Mouse (Mus musculus) intestine, embryonic 16.5 days (tissue): ENCODE measurements around the gene Stom. TPM values are rescaled to one million over a fixed set of nuclear protein-coding genes. Genes with fewer than 3 reads are reported as not detected.
A peak's percentile ranks its signal among the peaks of the same experiment; 100 is the strongest.

ENCODE experiments used
- ATAC-seq: fragments of 200-750 bp; cut with Nextera tagmentation; 2 replicates; pipeline ENCODE4 v1.8.0; 2017; ENCODE audit warnings: moderate TSS enrichment, moderate library complexity
- H3K27ac ChIP-seq: fragments of 300-500 bp; sonication (generic); 2 replicates; pipeline ENCODE4 v1.5.1; 2014; ENCODE audit warnings: mild to moderate bottlenecking, low read length
- H3K27me3 ChIP-seq: fragments of 300-500 bp; sonication (generic); replicated peaks from 2 replicates; pipeline ENCODE4 v1.6.1; 2014; ENCODE audit warnings: low read length, control low read depth, mixed read lengths; ENCODE audit not compliant: control insufficient read depth, insufficient read depth
- H3K36me3 ChIP-seq: fragments of 300-500 bp; sonication (generic); 2 replicates; pipeline ENCODE4 v1.6.1; 2014; ENCODE audit warnings: low read length, control low read depth; ENCODE audit not compliant: control insufficient read depth, insufficient read depth
- H3K4me1 ChIP-seq: fragments of 300-500 bp; sonication (generic); 2 replicates; pipeline ENCODE4 v1.6.1; 2014; ENCODE audit warnings: low read length, control low read depth, mixed read lengths; ENCODE audit not compliant: control insufficient read depth, insufficient read depth
- H3K4me2 ChIP-seq: fragments of 300-500 bp; sonication (generic); 2 replicates; pipeline ENCODE4 v1.6.1; 2014; ENCODE audit warnings: low read depth, low read length, control low read depth
- H3K4me3 ChIP-seq: fragments of 300-500 bp; sonication (generic); 2 replicates; pipeline ENCODE4 v1.5.1; 2014; ENCODE audit warnings: mild to moderate bottlenecking, low read length
- H3K9ac ChIP-seq: fragments of 300-500 bp; sonication (generic); 2 replicates; pipeline ENCODE4 v1.6.1; 2014; ENCODE audit warnings: low read depth, low read length
- H3K9me3 ChIP-seq: fragments of 300-500 bp; sonication (generic); 2 replicates; pipeline ENCODE4 v1.6.1; 2016; ENCODE audit warnings: low read length, control low read depth; ENCODE audit not compliant: control insufficient read depth
- WGBS: fragments of 180-500 bp; shearing (Covaris S2); extraction: QIAGEN DNeasy Blood & Tissue Kit; methylation state at CpG from one replicate; pipeline ENCODE4 v1.1.7; 2014; 5-methylcytosine and 5-hydroxymethylcytosine counted together
- polyA plus RNA-seq: library from polyadenylated mRNA; unstranded; fragments of >200 nt; fragmentation: Nextera tagmentation; extraction: Ambion mirVana; gene quantifications from 2 replicates; pipeline ENCODE4 v1.2.1, GENCODE M21; 2015

Gene Stom
- polyA plus RNA-seq, 1 experiment from 2014 or later = 64.7 TPM

DNA sequence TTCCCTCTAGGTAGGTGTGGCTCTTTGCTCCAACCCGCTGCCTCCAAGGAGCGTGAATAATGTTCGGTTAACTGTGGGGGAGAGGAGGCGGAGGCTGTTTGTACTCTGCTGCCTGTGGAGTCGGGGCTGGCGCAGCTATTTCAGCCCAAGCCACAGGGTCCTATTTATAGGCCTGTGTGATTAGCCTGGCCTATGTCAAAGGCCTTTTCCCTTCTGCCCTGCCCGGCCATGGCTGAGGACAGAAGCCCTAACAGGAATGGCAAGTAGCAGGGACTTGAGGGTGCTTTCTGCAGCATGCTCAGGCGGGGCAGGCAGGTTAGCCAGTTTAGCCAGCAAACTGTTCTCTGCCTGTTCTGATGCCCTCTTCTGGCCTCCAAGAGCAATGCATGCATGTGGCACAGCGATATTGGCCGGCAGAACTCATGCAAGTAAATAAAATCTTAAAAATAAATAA, 66.2 kb downstream of the Stom start:
- H3K9me3 ChIP-seq = no peaks in the 10 kb centered on the region
- H3K27ac ChIP-seq = peak overlapping the region; percentile 67
- H3K4me2 ChIP-seq = 0 out of 2 replicates have a peak overlapping the region, but pooled peaks have one; percentile 19
- no peak overlapping the region for H3K4me3 ChIP-seq
- no peaks in the 10 kb centered on the region for H3K27me3 ChIP-seq
- H3K36me3 ChIP-seq = peaks cover 2% of the 10 kb centered on the region; the same call in 1 of the 2 replicates
- peaks cover 72% of the 10 kb centered on the region for H3K4me1 ChIP-seq
- ATAC-seq = no peak
- WGBS = 17% methylated on average over 10 of the region's 10 CpGs
- H3K9ac ChIP-seq = no peak overlapping the region

DNA sequence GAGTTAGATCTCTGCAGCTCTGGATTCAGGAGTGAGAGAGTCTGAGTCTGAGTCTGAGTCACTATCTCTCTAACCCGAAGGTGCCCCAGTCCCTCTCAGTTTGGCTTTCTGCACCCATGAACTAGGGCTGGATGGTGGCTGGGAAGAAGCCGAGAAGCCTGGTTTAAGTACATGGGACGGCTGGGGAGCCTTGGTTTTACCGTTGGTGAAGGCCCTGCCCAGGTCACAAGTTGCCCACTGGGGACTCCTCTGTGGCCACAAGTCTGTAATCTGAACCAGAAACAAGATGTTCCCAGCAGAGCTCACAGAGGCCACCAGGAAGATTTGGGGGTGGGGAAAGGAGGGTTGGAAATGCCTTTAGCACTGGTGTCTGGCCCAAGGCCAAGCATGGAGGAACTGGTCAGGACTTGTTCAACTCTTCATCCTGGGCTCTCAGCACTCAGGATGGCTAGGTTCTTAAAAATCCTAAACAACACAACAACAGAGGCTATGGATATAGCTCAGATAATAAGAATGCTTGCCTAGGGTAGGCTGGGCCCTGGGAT, 67.0 kb downstream of the Stom start:
- peaks cover 2% of the 10 kb centered on the region; the same call in 1 of the 2 replicates for H3K36me3 ChIP-seq
- no peaks in the 10 kb centered on the region for H3K9me3 ChIP-seq
- WGBS = 77% methylated on average over 4 of the region's 4 CpGs
- H3K4me3 ChIP-seq = no peak overlapping the region
- peaks cover 75% of the 10 kb centered on the region for H3K4me1 ChIP-seq
- no peaks in the 10 kb centered on the region for H3K27me3 ChIP-seq
- H3K4me2 ChIP-seq = no peak overlapping the region
- no peak overlapping the region for H3K9ac ChIP-seq
- H3K27ac ChIP-seq = 0 out of 2 replicates have a peak overlapping the region, but pooled peaks have one; percentile 67
- no peak for ATAC-seq

DNA sequence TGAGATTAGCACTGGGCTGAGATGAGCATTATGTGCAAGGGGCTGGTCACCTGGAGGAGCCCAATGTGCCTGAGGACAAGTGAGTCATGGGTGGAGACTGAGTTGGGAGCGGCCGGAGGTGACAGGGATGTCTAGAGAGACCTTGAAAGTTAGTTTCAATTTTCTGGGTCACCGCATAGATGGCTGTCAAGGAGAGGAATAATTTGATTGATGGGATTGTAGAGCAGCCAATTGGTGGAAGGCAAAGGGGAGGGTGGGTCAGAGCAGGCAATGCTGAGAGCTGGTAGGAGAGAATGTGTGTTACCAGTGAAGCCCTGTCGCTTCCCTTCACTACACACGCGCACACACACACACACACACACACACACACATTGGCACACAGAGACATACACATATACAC, 67.6 kb downstream of the Stom start:
- no peaks in the 10 kb centered on the region for H3K27me3 ChIP-seq
- 0 out of 2 replicates have a peak overlapping the region, but pooled peaks have one; percentile 2 for H3K9ac ChIP-seq
- WGBS = 72% methylated on average over 6 of the region's 6 CpGs
- H3K4me3 ChIP-seq = no peak overlapping the region
- H3K4me2 ChIP-seq = no peak overlapping the region
- H3K36me3 ChIP-seq = peaks cover 2% of the 10 kb centered on the region; the same call in 1 of the 2 replicates
- H3K4me1 ChIP-seq = peaks cover 75% of the 10 kb centered on the region
- ATAC-seq = no peak
- H3K27ac ChIP-seq = 0 out of 2 replicates have a peak overlapping the region, but pooled peaks have one; percentile 6
- no peaks in the 10 kb centered on the region for H3K9me3 ChIP-seq

DNA sequence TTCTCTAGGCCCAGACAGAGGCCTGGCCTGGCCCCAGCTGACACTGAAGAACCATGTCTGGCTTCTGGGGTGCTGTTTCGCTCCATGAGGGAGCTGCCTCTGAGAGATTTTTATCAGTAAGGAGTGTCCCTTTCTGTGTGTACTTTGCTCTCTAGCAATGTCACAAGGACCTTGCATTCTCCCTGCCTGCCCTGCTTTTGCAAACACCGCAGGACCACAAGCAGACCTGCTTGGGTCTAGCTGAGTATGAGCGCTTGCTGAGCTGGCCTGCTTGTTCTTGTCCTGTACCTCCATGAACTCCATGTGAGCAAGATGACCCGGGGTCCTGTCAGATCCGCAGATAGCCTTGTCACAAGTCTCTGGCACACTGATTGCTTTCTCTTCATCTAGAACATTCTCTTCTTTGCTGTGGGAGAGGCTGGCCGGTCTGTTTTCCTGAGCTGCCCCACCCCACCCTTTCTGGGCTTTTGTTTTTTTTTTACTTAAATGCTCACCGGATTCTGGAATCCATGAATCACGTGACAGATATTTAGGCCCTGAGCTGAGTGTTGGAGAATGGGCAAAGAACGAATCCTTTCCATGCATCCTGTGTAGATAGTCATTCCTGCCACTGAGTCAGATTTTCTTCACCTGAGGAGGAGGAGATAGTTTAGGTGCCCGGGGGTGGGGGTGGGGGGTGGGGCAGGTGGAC, 68.8 kb downstream of the Stom start:
- Histone ChIP-seq H3K36me3 (peaks cover 2% of the 10 kb centered on the region; the same call in 1 of the 2 replicates), H3K4me3 (no peak overlapping the region), H3K27ac (peak overlapping the region; percentile 80), H3K9me3 (no peaks in the 10 kb centered on the region), H3K9ac (peak overlapping the region; percentile 39; the same call in 1 of the 2 replicates), H3K4me2 (peak overlapping the region; percentile 32), H3K27me3 (no peaks in the 10 kb centered on the region), H3K4me1 (peaks cover 63% of the 10 kb centered on the region)
- WGBS = 53% methylated on average over 10 of the region's 10 CpGs
- ATAC-seq = peak; percentile 45

- ATAC-seq = peak; percentile 78
- peak overlapping the region; percentile 80 for H3K27ac ChIP-seq
- H3K27me3 ChIP-seq = no peaks in the 10 kb centered on the region
- H3K36me3 ChIP-seq = peaks cover 2% of the 10 kb centered on the region; the same call in 1 of the 2 replicates
- peaks cover 58% of the 10 kb centered on the region for H3K4me1 ChIP-seq
- H3K9ac ChIP-seq = peak overlapping the region; percentile 39; the same call in 1 of the 2 replicates
- no peaks in the 10 kb centered on the region for H3K9me3 ChIP-seq
- 56% methylated on average over 13 of the region's 13 CpGs for WGBS
- H3K4me3 ChIP-seq = no peak overlapping the region
- peak overlapping the region; percentile 32 for H3K4me2 ChIP-seq
Measured at GRCm38 (mm10) chr2:35267156-35267875, 69.5 kb downstream of the Stom start.

DNA sequence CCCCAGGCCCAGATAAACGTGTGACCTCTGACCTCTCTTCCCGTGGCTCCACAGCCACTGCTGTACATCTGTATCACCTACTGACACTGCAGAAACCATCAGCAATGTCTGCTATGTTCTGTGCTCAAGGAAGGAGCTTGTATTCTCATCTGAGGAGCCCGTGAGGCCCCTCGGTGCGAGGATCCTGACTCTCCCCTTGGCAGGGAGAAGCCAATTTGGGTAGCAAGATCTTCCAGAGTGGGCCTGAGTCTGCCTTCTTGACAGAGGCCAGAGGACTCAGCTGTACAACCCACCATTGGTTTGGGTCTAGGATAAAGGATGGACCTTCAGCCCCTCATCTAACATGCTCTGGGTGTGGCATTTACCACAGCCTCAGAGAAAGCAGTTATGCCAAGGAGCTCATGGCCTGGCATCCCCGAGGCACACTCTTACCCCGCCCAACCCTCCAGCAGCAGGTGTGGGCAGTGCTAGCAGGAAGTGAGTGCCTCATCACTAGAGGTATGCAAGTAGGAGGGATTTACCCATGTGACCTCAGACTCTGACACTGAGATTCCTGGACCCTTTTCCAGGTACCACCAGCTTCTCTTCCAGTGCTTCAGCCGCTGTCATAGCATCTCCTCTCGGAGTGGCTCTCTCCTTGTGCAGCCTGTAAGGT, 70.4 kb downstream of the Stom start:
- Histone ChIP-seq H3K4me1 (peaks cover 51% of the 10 kb centered on the region), H3K27me3 (no peaks in the 10 kb centered on the region), H3K4me3 (no peak overlapping the region), H3K9me3 (no peaks in the 10 kb centered on the region), H3K27ac (peak overlapping the region; percentile 80; the same call in 1 of the 2 replicates), H3K4me2 (no peak overlapping the region), H3K36me3 (peaks cover 2% of the 10 kb centered on the region; the same call in 1 of the 2 replicates), H3K9ac (no peak overlapping the region)
- 71% methylated on average over 9 of the region's 9 CpGs for WGBS
- peak; percentile 27; the same call in 1 of the 2 replicates for ATAC-seq

GRCm38 (mm10) chr2:35265775-35266174, 71.0 kb downstream of the Stom start:
- H3K36me3 ChIP-seq = peaks cover 2% of the 10 kb centered on the region; the same call in 1 of the 2 replicates
- WGBS = 72% methylated on average over 8 of the region's 8 CpGs
- H3K27me3 ChIP-seq = no peaks in the 10 kb centered on the region
- H3K27ac ChIP-seq = no peak overlapping the region
- no peaks in the 10 kb centered on the region for H3K9me3 ChIP-seq
- H3K4me3 ChIP-seq = no peak overlapping the region
- ATAC-seq = no peak
- no peak overlapping the region for H3K9ac ChIP-seq
- H3K4me1 ChIP-seq = peaks cover 51% of the 10 kb centered on the region
- no peak overlapping the region for H3K4me2 ChIP-seq

- Histone ChIP-seq H3K9ac (no peak overlapping the region), H3K27me3 (no peaks in the 10 kb centered on the region), H3K27ac (no peak overlapping the region), H3K4me1 (peaks cover 49% of the 10 kb centered on the region), H3K9me3 (no peaks in the 10 kb centered on the region), H3K4me3 (no peak overlapping the region), H3K4me2 (no peak overlapping the region), H3K36me3 (peaks cover 2% of the 10 kb centered on the region; the same call in 1 of the 2 replicates)
- 34% methylated on average over 8 of the region's 8 CpGs for WGBS
- 0 out of 2 replicates have a peak, but pooled peaks have one; percentile 29 for ATAC-seq
Measured at GRCm38 (mm10) chr2:35265296-35265695, 71.5 kb downstream of the Stom start.
